Mouse (Mus musculus) E14TG2a.4 (cell line): ENCODE results near the gene Wfdc12.

ENCODE experiments used
- H3K27me3 ChIP-seq: 2 replicates; pipeline ENCODE4 v1.6.1; 2014; ENCODE audit warnings: low read length, control low read depth; ENCODE audit not compliant: insufficient read depth
- H3K36me3 ChIP-seq: 2 replicates; pipeline ENCODE4 v1.6.1; 2014; ENCODE audit warnings: low read length, control low read depth; ENCODE audit not compliant: insufficient read depth
- H3K4me1 ChIP-seq: replicated peaks from 2 replicates; pipeline ENCODE4 v1.6.1; 2014; ENCODE audit warnings: low read depth, low read length, control low read depth
- H3K4me3 ChIP-seq: replicated peaks from 2 replicates; pipeline ENCODE4 v1.5.1; 2014; ENCODE audit warnings: mild to moderate bottlenecking, low read length
- H3K9me3 ChIP-seq: 2 replicates; pipeline ENCODE4 v1.6.1; 2014; ENCODE audit warnings: low read length, control low read depth
- CTCF ChIP-seq: conservative IDR thresholded peaks from 2 replicates; pipeline ENCODE4 v1.5.1; 2014; ENCODE audit warnings: low read length
- NANOG ChIP-seq: IDR thresholded peaks from 2 replicates; pipeline ENCODE4 v1.6.1; 2014; ENCODE audit warnings: borderline replicate concordance, low read length, mixed read lengths
- POU5F1 ChIP-seq: IDR thresholded peaks from 2 replicates; pipeline ENCODE4 v1.6.1; 2014; ENCODE audit warnings: low read length, borderline replicate concordance

Gene Wfdc12

GRCm38 (mm10) chr2:164170326-164170725 lies 20.1 kb downstream of the Wfdc12 start:
- Histone ChIP-seq H3K4me3 (no peak overlapping the region), H3K27me3 (peaks cover 82% of the 10 kb centered on the region), H3K36me3 (no peaks in the 10 kb centered on the region), H3K9me3 (no peaks in the 10 kb centered on the region), H3K4me1 (peaks cover 16% of the 10 kb centered on the region)
- TF ChIP-seq POU5F1, result no peak
- TF ChIP-seq CTCF, result no peak
- TF ChIP-seq NANOG, result no peak

DNA sequence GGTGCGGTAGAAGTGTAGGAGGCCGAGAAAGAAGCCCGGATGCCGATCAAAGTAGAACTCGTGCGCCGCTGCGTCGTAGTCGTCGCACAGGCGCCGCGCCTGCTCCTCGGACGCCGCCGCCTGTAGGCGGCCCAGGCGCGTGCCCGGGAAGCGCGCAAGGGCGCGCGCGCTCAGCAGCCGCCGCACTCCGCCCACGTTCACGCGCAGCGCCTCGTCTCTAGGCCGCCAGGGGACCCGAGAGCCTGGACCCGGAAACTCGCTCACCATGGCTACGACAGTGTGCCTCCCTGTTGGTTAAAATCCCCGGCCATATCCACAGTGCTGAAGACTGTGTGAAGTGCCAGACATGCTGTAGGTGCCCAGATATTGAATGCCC lies 21.8 kb downstream of the Wfdc12 start:
- peak overlapping the region; percentile 69 for H3K4me3 ChIP-seq
- H3K27me3 ChIP-seq, result peaks cover 85% of the 10 kb centered on the region
- H3K9me3 ChIP-seq, result no peaks in the 10 kb centered on the region
- TF ChIP-seq NANOG (no peak), POU5F1 (no peak), CTCF (no peak)
- peaks cover 16% of the 10 kb centered on the region for H3K4me1 ChIP-seq
- no peaks in the 10 kb centered on the region for H3K36me3 ChIP-seq

DNA sequence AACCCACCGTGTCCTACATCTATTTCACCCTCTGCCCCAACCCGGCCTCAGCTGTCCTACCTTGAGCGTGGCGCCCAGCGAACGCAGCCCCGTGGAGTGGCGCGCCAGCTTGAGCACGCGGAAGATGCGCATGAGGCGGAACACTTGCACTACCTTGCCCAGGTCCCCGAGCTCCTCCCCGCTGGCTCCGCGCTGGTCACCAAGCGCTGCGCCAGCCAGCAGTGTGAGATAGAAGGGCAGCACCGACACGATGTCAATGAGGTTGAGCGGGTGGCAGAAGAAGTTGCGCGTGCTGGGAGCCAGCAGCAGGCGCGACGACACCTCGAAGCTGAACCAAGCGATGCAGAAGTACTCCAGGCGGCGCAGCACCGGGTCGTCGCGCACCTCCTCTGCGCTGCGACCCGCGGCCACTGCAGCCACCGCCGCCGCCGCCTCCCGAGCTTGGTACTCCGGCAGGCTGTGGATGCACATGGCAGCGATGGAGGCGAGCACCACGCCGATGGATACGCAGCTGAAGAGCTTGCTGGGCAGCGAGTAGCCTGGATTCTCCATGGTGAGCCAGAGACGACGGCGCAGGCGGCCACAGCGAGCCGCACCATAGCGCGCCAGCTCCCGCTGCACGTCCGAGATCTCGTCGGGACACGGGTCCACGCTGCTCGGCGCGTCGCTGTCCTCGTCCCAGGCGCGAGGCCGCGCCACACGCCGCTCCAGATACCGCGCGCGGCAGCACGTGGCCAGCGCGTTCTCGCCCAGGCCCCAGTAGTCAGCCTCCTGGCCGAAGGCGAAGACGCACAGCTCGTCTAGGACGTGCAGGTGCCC lies 22.4 kb downstream of the Wfdc12 start:
- Histone ChIP-seq H3K36me3 (no peaks in the 10 kb centered on the region), H3K27me3 (peaks cover 83% of the 10 kb centered on the region), H3K4me1 (peaks cover 16% of the 10 kb centered on the region), H3K4me3 (peak overlapping the region; percentile 69), H3K9me3 (no peaks in the 10 kb centered on the region)
- TF ChIP-seq POU5F1, result no peak

DNA sequence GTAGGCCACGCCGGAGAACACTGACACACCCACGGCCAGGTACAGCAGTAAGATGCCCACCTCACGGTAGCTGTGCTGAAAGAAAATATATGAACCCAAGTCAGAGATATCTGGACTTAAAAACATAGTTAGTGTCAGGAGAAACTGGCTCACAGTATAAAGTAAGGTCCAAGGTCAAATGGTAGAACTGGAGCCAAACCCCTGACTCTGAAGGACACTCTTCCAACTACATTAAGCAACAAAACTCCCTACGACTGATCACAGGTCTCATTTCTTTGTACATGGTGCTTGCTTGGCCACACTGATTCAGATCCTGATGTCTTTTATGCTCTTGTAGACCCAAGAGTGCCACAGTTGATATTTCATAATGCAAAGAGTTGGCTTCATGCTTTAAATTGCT lies 25.5 kb downstream of the Wfdc12 start:
- Histone ChIP-seq H3K27me3 (peaks cover 63% of the 10 kb centered on the region), H3K36me3 (no peaks in the 10 kb centered on the region), H3K9me3 (no peaks in the 10 kb centered on the region), H3K4me1 (peaks cover 5% of the 10 kb centered on the region), H3K4me3 (no peak overlapping the region)
- TF ChIP-seq POU5F1 (no peak), NANOG (no peak), CTCF (no peak)

GRCm38 (mm10) chr2:164161515-164162055 lies 28.8 kb downstream of the Wfdc12 start:
- Histone ChIP-seq H3K27me3 (peaks cover 29% of the 10 kb centered on the region), H3K9me3 (no peaks in the 10 kb centered on the region), H3K36me3 (peaks cover 7% of the 10 kb centered on the region; the same call in 1 of the 2 replicates), H3K4me1 (no peaks in the 10 kb centered on the region), H3K4me3 (no peak overlapping the region)
- TF ChIP-seq NANOG (no peak), CTCF (no peak)

GRCm38 (mm10) chr2:164158838-164159237 lies 31.6 kb downstream of the Wfdc12 start:
- no peaks in the 10 kb centered on the region for H3K9me3 ChIP-seq
- H3K4me3 ChIP-seq, result no peak overlapping the region
- TF ChIP-seq CTCF, result no peak
- no peak for TF ChIP-seq POU5F1
- TF ChIP-seq NANOG, result no peak
- peaks cover 5% of the 10 kb centered on the region; the same call in 1 of the 2 replicates for H3K27me3 ChIP-seq
- H3K4me1 ChIP-seq, result no peaks in the 10 kb centered on the region
- H3K36me3 ChIP-seq, result peaks cover 30% of the 10 kb centered on the region

DNA sequence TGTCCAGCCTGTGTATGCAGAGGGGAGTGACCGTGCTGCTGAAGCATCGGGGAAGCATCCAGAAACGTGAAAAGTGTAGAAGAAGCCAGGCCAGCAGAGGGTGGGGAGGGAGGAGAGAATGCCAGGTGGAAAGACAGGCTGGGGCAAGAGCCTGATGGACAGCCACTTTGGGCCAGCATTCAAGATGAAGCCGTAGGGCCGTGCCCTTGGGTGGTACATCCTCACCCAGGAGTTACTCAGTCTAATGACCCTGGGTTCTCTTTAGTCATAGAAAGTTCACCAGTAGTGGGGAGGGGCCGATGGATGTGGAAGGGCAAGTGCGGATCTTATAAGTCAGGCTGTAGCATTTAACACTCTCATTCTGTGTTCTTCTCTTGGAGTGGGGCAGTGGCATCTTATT lies 34.2 kb downstream of the Wfdc12 start:
- Histone ChIP-seq H3K27me3 (no peaks in the 10 kb centered on the region), H3K36me3 (peaks cover 57% of the 10 kb centered on the region), H3K9me3 (no peaks in the 10 kb centered on the region), H3K4me3 (no peak overlapping the region), H3K4me1 (no peaks in the 10 kb centered on the region)
- TF ChIP-seq NANOG, result no peak
- no peak for TF ChIP-seq POU5F1
- TF ChIP-seq CTCF, result no peak

- H3K36me3 ChIP-seq, result peaks cover 63% of the 10 kb centered on the region
- no peaks in the 10 kb centered on the region for H3K9me3 ChIP-seq
- no peak for TF ChIP-seq POU5F1
These were observed 36.4 kb downstream of the Wfdc12 start for GRCm38 (mm10) chr2:164154007-164154406.

GRCm38 (mm10) chr2:164152341-164152740 lies 38.1 kb downstream of the Wfdc12 start:
- peaks cover 73% of the 10 kb centered on the region for H3K36me3 ChIP-seq
- H3K4me3 ChIP-seq, result no peak overlapping the region

More at GRCm38 (mm10) chr2:164154007-164154406, 36.4 kb downstream of the Wfdc12 start:
- Histone ChIP-seq H3K27me3 (no peaks in the 10 kb centered on the region), H3K4me1 (peaks cover 20% of the 10 kb centered on the region), H3K4me3 (no peak overlapping the region)

More at GRCm38 (mm10) chr2:164152341-164152740, 38.1 kb downstream of the Wfdc12 start:
- no peaks in the 10 kb centered on the region for H3K27me3 ChIP-seq
- TF ChIP-seq POU5F1 (no peak), NANOG (no peak), CTCF (no peak)
- peaks cover 30% of the 10 kb centered on the region for H3K4me1 ChIP-seq
- H3K9me3 ChIP-seq, result no peaks in the 10 kb centered on the region
